Mouse (Mus musculus) liver, embryonic 13.5 days (tissue): ENCODE data around the gene Spata4. TPM values are rescaled to one million over a fixed set of nuclear protein-coding genes. Genes with fewer than 3 reads are reported as not detected.
"Not testable (repeated sequence)": the region's sequence is repeated elsewhere in the genome, so short reads cannot be mapped to it uniquely, and the experiment has no call there.

ENCODE experiments used
- ATAC-seq: fragments of 200-750 bp; cut with Nextera tagmentation; 2 replicates; pipeline ENCODE4 v1.8.0; 2017; ENCODE audit warnings: low read depth, mild to moderate bottlenecking, moderate number of reproducible peaks, moderate library complexity
- DNase-seq: peaks from one replicate; pipeline ENCODE4 v3.0.0; 2022
- H3K27ac ChIP-seq: fragments of 300-500 bp; sonication (generic); 2 replicates; pipeline ENCODE4 v1.5.1; 2015; ENCODE audit warnings: moderate library complexity, mild to moderate bottlenecking, inconsistent platforms
- H3K27me3 ChIP-seq: fragments of 300-500 bp; sonication (generic); 2 replicates; pipeline ENCODE4 v1.6.1; 2015; ENCODE audit warnings: mild to moderate bottlenecking, inconsistent platforms
- H3K36me3 ChIP-seq: fragments of 300-500 bp; sonication (generic); 2 replicates; pipeline ENCODE4 v1.6.1; 2015; ENCODE audit warnings: mild to moderate bottlenecking, inconsistent platforms
- H3K4me1 ChIP-seq: fragments of 300-500 bp; sonication (generic); replicated peaks from 2 replicates; pipeline ENCODE4 v1.6.1; 2015; ENCODE audit warnings: inconsistent platforms
- H3K4me2 ChIP-seq: fragments of 300-500 bp; sonication (generic); 2 replicates; pipeline ENCODE4 v1.6.1; 2015; ENCODE audit warnings: inconsistent platforms, mild to moderate bottlenecking, moderate library complexity
- H3K4me3 ChIP-seq: fragments of 300-500 bp; sonication (generic); replicated peaks from 2 replicates; pipeline ENCODE4 v1.5.1; 2015; ENCODE audit warnings: mild to moderate bottlenecking, inconsistent platforms
- H3K9ac ChIP-seq: fragments of 300-500 bp; sonication (generic); 2 replicates; pipeline ENCODE4 v1.6.1; 2015; ENCODE audit warnings: mild to moderate bottlenecking, inconsistent platforms
- H3K9me3 ChIP-seq: fragments of 300-500 bp; sonication (generic); replicated peaks from 2 replicates; pipeline ENCODE4 v1.6.1; 2016; ENCODE audit warnings: inconsistent platforms
- WGBS: fragments of 180-500 bp; shearing (Covaris S2); methylation state at CpG from one replicate; pipeline ENCODE4 v1.1.7; 2015; ENCODE audit not compliant: insufficient replicate concordance; 5-methylcytosine and 5-hydroxymethylcytosine counted together
- polyA plus RNA-seq: library from polyadenylated mRNA; unstranded; fragments of >200 nt; fragmentation: Nextera tagmentation; extraction: Ambion mirVana; gene quantifications from 2 replicates; pipeline ENCODE4 v1.2.1, GENCODE M21; 2015

Gene Spata4
- polyA plus RNA-seq, 1 experiment from 2014 or later = not detected

- H3K4me2 ChIP-seq = no peak overlapping the region
- no peak for ATAC-seq
- no peaks in the 10 kb centered on the region for H3K27me3 ChIP-seq
- H3K9ac ChIP-seq = no peak overlapping the region
- H3K9me3 ChIP-seq = no peaks in the 10 kb centered on the region
- no peak overlapping the region for H3K4me3 ChIP-seq
- H3K36me3 ChIP-seq = no peaks in the 10 kb centered on the region
- WGBS = 73% methylated on average over 2 of the region's 2 CpGs
- H3K4me1 ChIP-seq = peaks cover 7% of the 10 kb centered on the region; the same call in 1 of the 2 replicates
- no peak overlapping the region for H3K27ac ChIP-seq
- no peak for DNase-seq
These were observed 3.6 kb upstream of the Spata4 start for GRCm38 (mm10) chr8:54596940-54597339.

GRCm38 (mm10) chr8:54597386-54597785 lies 3.2 kb upstream of the Spata4 start:
- ATAC-seq (no peak), DNase-seq (no peak)
- H3K4me1 ChIP-seq = peaks cover 7% of the 10 kb centered on the region; the same call in 1 of the 2 replicates
- 71% methylated on average over 2 of the region's 2 CpGs for WGBS
- H3K4me2 ChIP-seq = no peak overlapping the region
- H3K27ac ChIP-seq = no peak overlapping the region
- no peak overlapping the region for H3K9ac ChIP-seq
- H3K36me3 ChIP-seq = no peaks in the 10 kb centered on the region
- H3K4me3 ChIP-seq = no peak overlapping the region
- no peaks in the 10 kb centered on the region for H3K27me3 ChIP-seq
- no peaks in the 10 kb centered on the region for H3K9me3 ChIP-seq

- no peaks in the 10 kb centered on the region for H3K9me3 ChIP-seq
- H3K4me3 ChIP-seq = no peak overlapping the region
- 51% methylated on average over 4 of the region's 4 CpGs for WGBS
- no peak overlapping the region for H3K4me2 ChIP-seq
- peaks cover 7% of the 10 kb centered on the region; the same call in 1 of the 2 replicates for H3K4me1 ChIP-seq
- DNase-seq = no peak
- H3K27me3 ChIP-seq = no peaks in the 10 kb centered on the region
- no peak for ATAC-seq
- no peaks in the 10 kb centered on the region for H3K36me3 ChIP-seq
- H3K9ac ChIP-seq = no peak overlapping the region
- no peak overlapping the region for H3K27ac ChIP-seq
These were observed 2.9 kb downstream of the Spata4 start for GRCm38 (mm10) chr8:54603440-54603839.

- ATAC-seq = no peak
- H3K4me3 ChIP-seq = no peak overlapping the region
- H3K27ac ChIP-seq = no peak overlapping the region
- H3K27me3 ChIP-seq = no peaks in the 10 kb centered on the region
- no peaks in the 10 kb centered on the region for H3K36me3 ChIP-seq
- H3K4me2 ChIP-seq = no peak overlapping the region
- H3K9ac ChIP-seq = no peak overlapping the region
- no peak for DNase-seq
- 66% methylated on average over 2 of the region's 2 CpGs for WGBS
- H3K4me1 ChIP-seq = no peaks in the 10 kb centered on the region
- H3K9me3 ChIP-seq = no peaks in the 10 kb centered on the region
These were observed 8.8 kb downstream of the Spata4 start for GRCm38 (mm10) chr8:54609336-54609735.

GRCm38 (mm10) chr8:54610238-54610637 lies 9.7 kb downstream of the Spata4 start:
- H3K9me3 ChIP-seq = no peaks in the 10 kb centered on the region
- no peaks in the 10 kb centered on the region for H3K36me3 ChIP-seq
- no peak overlapping the region for H3K4me2 ChIP-seq
- H3K4me1 ChIP-seq = no peaks in the 10 kb centered on the region
- no peak overlapping the region for H3K4me3 ChIP-seq
- no peak overlapping the region for H3K27ac ChIP-seq
- no peaks in the 10 kb centered on the region for H3K27me3 ChIP-seq
- no peak overlapping the region for H3K9ac ChIP-seq
- DNase-seq = no peak
- 59% methylated on average over 4 of the region's 4 CpGs for WGBS
- ATAC-seq = no peak

- not testable (repeated sequence) for H3K4me1 ChIP-seq, DNase-seq, H3K36me3 ChIP-seq, H3K9ac ChIP-seq, ATAC-seq, H3K4me2 ChIP-seq, H3K4me3 ChIP-seq, H3K27me3 ChIP-seq, H3K9me3 ChIP-seq, H3K27ac ChIP-seq
- WGBS = 71% methylated on average over 17 of the region's 17 CpGs
These were observed 16.1 kb downstream of the Spata4 start for GRCm38 (mm10) chr8:54616710-54617109.

- no peaks in the 10 kb centered on the region for H3K27me3 ChIP-seq
- no peaks in the 10 kb centered on the region for H3K36me3 ChIP-seq
- no peaks in the 10 kb centered on the region for H3K9me3 ChIP-seq
- DNase-seq = no peak
- H3K4me2 ChIP-seq = no peak overlapping the region
- ATAC-seq = no peak
- H3K4me3 ChIP-seq = no peak overlapping the region
- H3K4me1 ChIP-seq = no peaks in the 10 kb centered on the region
- H3K9ac ChIP-seq = no peak overlapping the region
- H3K27ac ChIP-seq = no peak overlapping the region
- 78% methylated on average over 4 of the region's 4 CpGs for WGBS
These were observed 38.1 kb downstream of the Spata4 start for GRCm38 (mm10) chr8:54638634-54639033.

Other genes starting within 250 kb of the Spata4 start
- gene Asb5, start 71.2 kb upstream of the Spata4 start, polyA plus RNA-seq = 1.1 and 1.4 TPM in 2 replicates
- gene Spcs3, start 70.8 kb upstream of the Spata4 start, polyA plus RNA-seq = 71.9 and 96.4 TPM in 2 replicates